ENCODE assay signal across 8 mouse cellular contexts in the genomic region with DNA sequence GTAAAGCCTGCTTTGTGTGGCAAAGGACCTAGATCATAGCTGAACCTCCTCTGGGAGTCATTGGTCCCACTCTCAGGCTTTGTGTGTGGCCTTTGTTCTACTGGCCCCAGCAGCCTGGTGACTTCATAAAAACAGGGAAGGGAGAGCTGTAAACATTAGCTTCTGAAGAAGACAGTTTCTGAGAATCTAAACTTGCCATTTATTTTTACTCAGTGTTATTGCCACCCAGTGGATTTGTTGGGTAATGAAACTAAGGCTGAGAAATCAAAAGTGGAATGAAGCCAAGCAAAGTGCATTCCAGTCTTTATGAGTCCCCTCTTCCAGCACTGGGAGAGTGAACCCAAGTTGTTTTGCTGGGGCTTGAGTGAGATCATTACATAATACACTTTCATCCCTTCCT. TPM values are rescaled to one million over a fixed set of nuclear protein-coding genes. Genes with fewer than 3 reads are reported as not detected.
DNase-seq lines count a peak whose midpoint lies in the region; ATAC-seq lines count a peak whose summit lies in the region.

No protein-coding gene starts in this region.

- H3K27me3 ChIP-seq in embryonic facial prominence, embryonic 14.5 days (replicated peaks; ENCODE audit: control insufficient read depth, insufficient read depth, low read length), result no peaks in the 10 kb centered on the region
- H3K27me3 ChIP-seq in intestine, embryonic 16.5 days (replicated peaks; ENCODE audit: control insufficient read depth, insufficient read depth, low read length), result no peaks in the 10 kb centered on the region

- DNase-seq in cerebellum, adult 11 months, result no peak
- peak; percentile 20 to 28 for DNase-seq in right cerebral cortex, adult 2 months (ENCODE audit: low spot score in 2 of 2)
- DNase-seq in right cerebral cortex, postnatal 25 days, result no peak
- DNase-seq in embryonic facial prominence, embryonic 14.5 days (ENCODE audit: low spot score), result peak; percentile 86
- peak; percentile 78 for DNase-seq in lung, postnatal 10 days
- DNase-seq in urinary bladder, postnatal 36 days (ENCODE audit: low spot score in 2 of 2), result peak; percentile 15 to 20

- ATAC-seq in cerebellum, adult (ENCODE audit: insufficient number of reproducible peaks, low FRiP score, low TSS enrichment), result peak; percentile 58; the same call in 1 of the 2 replicates
- 0 out of 2 replicates have a peak, but pooled peaks have one; percentile 50 for ATAC-seq in embryonic facial prominence, embryonic 14.5 days (ENCODE audit: low read depth)
- ATAC-seq in intestine, embryonic 16.5 days, result peak; percentile 82

- H3K9ac ChIP-seq in embryonic facial prominence, embryonic 14.5 days (ENCODE audit: low read depth, low read length), result no peak overlapping the region
- no peak overlapping the region for H3K9ac ChIP-seq in intestine, embryonic 16.5 days (ENCODE audit: low read depth, low read length)

- no peak overlapping the region for H3K27ac ChIP-seq in embryonic facial prominence, embryonic 14.5 days (replicated peaks; ENCODE audit: low read depth, low read length)
- no peak overlapping the region for H3K27ac ChIP-seq in intestine, embryonic 16.5 days (ENCODE audit: low read length)

- no peaks in the 10 kb centered on the region for H3K36me3 ChIP-seq in embryonic facial prominence, embryonic 14.5 days (ENCODE audit: control insufficient read depth, insufficient read depth, low read length)
- H3K36me3 ChIP-seq in intestine, embryonic 16.5 days (ENCODE audit: control insufficient read depth, insufficient read depth, low read length), result no peaks in the 10 kb centered on the region

- H3K4me1 ChIP-seq in embryonic facial prominence, embryonic 14.5 days (ENCODE audit: control insufficient read depth, insufficient read depth, low read length), result no peaks in the 10 kb centered on the region
- H3K4me1 ChIP-seq in intestine, embryonic 16.5 days (ENCODE audit: control insufficient read depth, insufficient read depth, low read length), result no peaks in the 10 kb centered on the region

- no peaks in the 10 kb centered on the region for H3K9me3 ChIP-seq in embryonic facial prominence, embryonic 14.5 days (ENCODE audit: control insufficient read depth, low read length)
- H3K9me3 ChIP-seq in intestine, embryonic 16.5 days (ENCODE audit: control insufficient read depth, low read length), result no peaks in the 10 kb centered on the region

- no peak overlapping the region for H3K4me2 ChIP-seq in embryonic facial prominence, embryonic 14.5 days (ENCODE audit: low read depth, low read length)
- no peak overlapping the region for H3K4me2 ChIP-seq in intestine, embryonic 16.5 days (ENCODE audit: low read depth, low read length)

- H3K4me3 ChIP-seq in embryonic facial prominence, embryonic 14.5 days (ENCODE audit: low read depth, low read length), result no peak overlapping the region
- H3K4me3 ChIP-seq in intestine, embryonic 16.5 days (ENCODE audit: low read length), result no peak overlapping the region

RNA-seq across cellular contexts. Expression of a gene that starts 30.5 kb away (rescaled TPM):
- polyA plus RNA-seq in embryonic facial prominence, embryonic 14.5 days (2014; fragmentation: Nextera tagmentation; extraction: Ambion mirVana), result 67.8 and 90.2 TPM in 2 replicates
- 31.7 and 33.8 TPM in 2 replicates for polyA plus RNA-seq in intestine, embryonic 16.5 days (2015; fragmentation: Nextera tagmentation; extraction: Ambion mirVana)

Comparison
In these comparisons a context has a peak if more than half of its experiments do, and no peak if none do; other contexts are left out.
1. DNase-seq: peak in right cerebral cortex, adult 2 months (2 of 2), embryonic facial prominence, embryonic 14.5 days (single experiment), lung, postnatal 10 days (single experiment) and urinary bladder, postnatal 36 days (2 of 2); none in cerebellum, adult 11 months (single experiment) and right cerebral cortex, postnatal 25 days (single experiment).
2. Peak in every context shown above with its lines, with median percentiles within 50 percentile points of each other: ATAC-seq.